Mouse (Mus musculus) Patski (cell line): Measurements from ENCODE around the gene Tcp1. TPM values are rescaled to one million over a fixed set of nuclear protein-coding genes. Genes with fewer than 3 reads are reported as not detected.

Experiments used
- ATAC-seq: fragments of 100-300 bp; one replicate; pipeline ENCODE4 v1.8.0; 2021
- CTCF ChIA-PET: fragments of 350-600 bp; sonication (Branson Sonifier 250); formaldehyde crosslinking; loops from one replicate; lab custom pipeline; 2022; ENCODE audit warnings: inconsistent platforms; lab: Charles Lee
- POLR2A ChIA-PET: fragments of 350-600 bp; sonication (Branson Sonifier 250); formaldehyde crosslinking; loops from one replicate; lab custom pipeline; 2022; ENCODE audit warnings: antibody characterized with exemption, inconsistent platforms; lab: Charles Lee
- DNase-seq: peaks from one replicate; pipeline ENCODE4 v3.0.0-alpha.2; 2011; ENCODE audit warnings: low read depth, low spot score
- H3K27me3 ChIP-seq: fragments of 371-371 bp; one replicate; pipeline ENCODE4 v1.5.1; 2021
- CTCF ChIP-seq: fragments of 100-300 bp; IDR thresholded peaks from one replicate; pipeline ENCODE4 v1.5.1; 2021
- in situ Hi-C: fragments of 300-500 bp; cut with MboI; formaldehyde crosslinking; loops from 3 replicates; pipeline ENCODE4 v1.11.1; 2018; ENCODE audit warnings: low pct_unique_long_range_greater_than_20kb, mixed read lengths
- polyA plus RNA-seq: library from polyadenylated mRNA; unstranded; gene quantifications from one replicate; pipeline ENCODE4 v1.2.3, GENCODE M21; 2021

The Tcp1 gene
- polyA plus RNA-seq, 1 experiment from 2014 or later = 297 TPM

GRCm38 (mm10) chr17:12963476-12963875, 48.0 kb downstream of the Tcp1 start:
- ChIA-PET CTCF (no interaction called here), POLR2A (no interaction called here)
- no peak for TF ChIP-seq CTCF
- DNase-seq (no peak), ATAC-seq (no peak)
- in situ Hi-C loops = no loop called here
- H3K27me3 ChIP-seq = no peaks in the 10 kb centered on the region

GRCm38 (mm10) chr17:12967173-12967572, 51.7 kb downstream of the Tcp1 start:
- in situ Hi-C loops = no loop called here
- no peak for ATAC-seq
- ChIA-PET CTCF (no interaction called here), POLR2A (no interaction called here)
- TF ChIP-seq CTCF = no peak
- no peak for DNase-seq
- H3K27me3 ChIP-seq = no peaks in the 10 kb centered on the region

GRCm38 (mm10) chr17:12973851-12974250, 58.4 kb downstream of the Tcp1 start:
- no peak for TF ChIP-seq CTCF
- ChIA-PET POLR2A (no interaction called here), CTCF (no interaction called here)
- no peak for DNase-seq
- no peak for ATAC-seq
- in situ Hi-C loops = no loop called here
- H3K27me3 ChIP-seq = no peaks in the 10 kb centered on the region

Other genes starting within 250 kb of the Tcp1 start
- not detected for gene Slc22a1, start 239.9 kb upstream of the Tcp1 start, polyA plus RNA-seq
- gene Igf2r, start 146.0 kb upstream of the Tcp1 start, polyA plus RNA-seq = 70.4 TPM
- gene Mas1, start 47.6 kb upstream of the Tcp1 start, polyA plus RNA-seq = not detected
- gene Mrgprh, start 39.7 kb upstream of the Tcp1 start, polyA plus RNA-seq = not detected
- gene Pnldc1, start 5.5 kb upstream of the Tcp1 start, polyA plus RNA-seq = 6.9 TPM
- 86.8 TPM for gene Mrpl18, start 644 bp downstream of the Tcp1 start, polyA plus RNA-seq
- 4.4 TPM for gene Acat3, start 24.9 kb downstream of the Tcp1 start, polyA plus RNA-seq
- 40.8 TPM for gene Acat2, start 45.0 kb downstream of the Tcp1 start, polyA plus RNA-seq
- 80.5 TPM for gene Wtap, start 78.5 kb downstream of the Tcp1 start, polyA plus RNA-seq
- 164 TPM for gene Sod2, start 91.1 kb downstream of the Tcp1 start, polyA plus RNA-seq
- not detected for gene Gpr31b, start 136.6 kb downstream of the Tcp1 start, polyA plus RNA-seq
- 0.21 TPM for gene Tcp10b, start 145.4 kb downstream of the Tcp1 start, polyA plus RNA-seq
- 2.3 TPM for gene Unc93a, start 216.1 kb downstream of the Tcp1 start, polyA plus RNA-seq